Comparison of ENCODE assay signal across 8 mouse cellular contexts in the genomic region with DNA sequence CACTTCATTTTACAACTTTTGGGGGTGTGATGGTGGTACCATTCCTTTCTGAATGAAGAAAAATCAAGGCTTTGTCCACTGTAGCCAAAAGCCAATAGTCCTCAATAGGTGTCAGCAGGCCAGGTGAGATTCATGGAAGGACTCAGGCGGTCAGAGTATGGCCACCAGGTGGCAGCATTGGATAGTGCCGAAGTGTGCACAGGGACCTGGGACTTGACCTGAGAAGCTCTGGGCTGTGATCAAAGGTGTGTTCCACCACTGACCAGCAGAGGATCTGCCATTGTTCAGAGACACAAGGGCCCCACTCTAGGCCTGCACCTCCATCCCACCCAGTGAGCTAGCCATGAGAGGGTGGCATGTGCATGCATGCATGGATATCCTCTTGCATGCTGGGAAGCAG. TPM values are rescaled to one million over a fixed set of nuclear protein-coding genes. Genes with fewer than 3 reads are reported as not detected.
A peak's percentile ranks its signal among the peaks of the same experiment; 100 is the strongest.
DNase-seq lines count a peak whose midpoint lies in the region; ATAC-seq and TF ChIP-seq lines count a peak whose summit lies in the region.

No protein-coding gene starts in this region.

- TF ChIP-seq CTCF in bone marrow macrophage, adult 2 months (IDR thresholded peaks at IDR 0.05; ENCODE audit: low read depth, low read length): peak; percentile 76

- no peak overlapping the region for H3K4me3 ChIP-seq in bone marrow macrophage, adult 2 months (ENCODE audit: insufficient read depth, low read length)
- H3K4me3 ChIP-seq in limb, embryonic 11.5 days (ENCODE audit: low read depth, low read length): no peak overlapping the region

- intact Hi-C loops in heart, postnatal 25 days (cut with DNase I): loop anchor here (5.0 kb wide), 1 partner anchor 152 kb away; the partner anchor contains the start of gene Col1a1

- no peaks in the 10 kb centered on the region for H3K4me1 ChIP-seq in bone marrow macrophage, adult 2 months (ENCODE audit: control insufficient read depth, insufficient read depth, low read length)
- no peaks in the 10 kb centered on the region for H3K4me1 ChIP-seq in limb, embryonic 11.5 days (ENCODE audit: control insufficient read depth, insufficient read depth, low read length)

- 2% methylated on average over 2 of the region's 2 CpGs for WGBS in limb, embryonic 11.5 days

- DNase-seq in heart, adult 18-20 months: peak; percentile 22 to 74
- no peak for DNase-seq in heart, postnatal 25 days (ENCODE audit: low spot score)
- DNase-seq in kidney, adult 8-10 months: peak; percentile 67 to 84
- DNase-seq in limb, embryonic 11.5 days (ENCODE audit: low spot score): peak; percentile 82
- peak; percentile 40 for DNase-seq in ovary, postnatal 10 days (ENCODE audit: low spot score)
- peak; percentile 30 for DNase-seq in testis, postnatal 14 days (ENCODE audit: low spot score)

- H3K9ac ChIP-seq in limb, embryonic 11.5 days (ENCODE audit: low read length): no peak overlapping the region

- no peaks in the 10 kb centered on the region for H3K27me3 ChIP-seq in limb, embryonic 11.5 days (ENCODE audit: control insufficient read depth, insufficient read depth, low read length)

- H3K4me2 ChIP-seq in limb, embryonic 11.5 days (ENCODE audit: low read depth, severe bottlenecking): no peak overlapping the region

- TF ChIP-seq POLR2A in bone marrow macrophage, adult 2 months (IDR thresholded peaks at IDR 0.05; ENCODE audit: borderline replicate concordance, low read depth, low read length): no peak

- no peaks in the 10 kb centered on the region for H3K36me3 ChIP-seq in limb, embryonic 11.5 days (ENCODE audit: control insufficient read depth, insufficient read depth, low read length)

- 0 out of 2 replicates have a peak, but pooled peaks have one; percentile 64 for ATAC-seq in erythroid progenitor cell, adult 5-6 weeks (replicated peaks; ENCODE audit: low FRiP score, poor library complexity, severe bottlenecking)
- ATAC-seq in limb, embryonic 11.5 days (ENCODE audit: insufficient number of reproducible peaks, low FRiP score, low TSS enrichment, low read depth): no peak

- no peak overlapping the region for H3K27ac ChIP-seq in bone marrow macrophage, adult 2 months (ENCODE audit: insufficient read depth, low read depth, low read length)
- no peak overlapping the region for H3K27ac ChIP-seq in limb, embryonic 11.5 days (replicated peaks; ENCODE audit: low read depth, low read length)

- no peaks in the 10 kb centered on the region for H3K9me3 ChIP-seq in limb, embryonic 11.5 days (ENCODE audit: control insufficient read depth, low read length)

RNA-seq across cellular contexts. Expression of gene Tmem92, which starts 2.7 kb away (rescaled TPM):
- total RNA-seq in heart, adult 18-20 months (2021): not detected
- total RNA-seq in heart, postnatal 25 days (2021): not detected
- 0.28 TPM in 1 of 2 replicates, not detected in the other for polyA plus RNA-seq in bone marrow macrophage, adult 2 months (2012; ENCODE audit: insufficient read depth, insufficient read length, missing spikeins)
- not detected in 2 replicates for total RNA-seq in erythroid progenitor cell, adult 5-6 weeks (2015; ENCODE audit: low replicate concordance)
- not detected in 2 replicates for total RNA-seq in erythroid progenitor cell, adult 5-6 weeks (2017; ENCODE audit: low replicate concordance)
- not detected in 2 replicates for polyA plus RNA-seq in limb, embryonic 11.5 days (2014; fragmentation: Nextera tagmentation; extraction: Ambion mirVana)

RNA-seq across cellular contexts. Expression of gene Cdc34b, which starts 43.7 kb away (rescaled TPM):
- 1 to 10 TPM in 1 of 2 experiments, under 1 TPM in 1; 0.98 to 1.1 TPM for total RNA-seq in heart, adult 18-20 months (2021)
- under 1 TPM; 0.59 to 0.86 TPM for total RNA-seq in heart, postnatal 25 days (2021)
- not detected in 2 replicates for polyA plus RNA-seq in bone marrow macrophage, adult 2 months (2012; ENCODE audit: insufficient read depth, insufficient read length, missing spikeins)
- total RNA-seq in erythroid progenitor cell, adult 5-6 weeks (2015; ENCODE audit: low replicate concordance): not detected in 2 replicates
- total RNA-seq in erythroid progenitor cell, adult 5-6 weeks (2017; ENCODE audit: low replicate concordance): 0.15 TPM in 1 of 2 replicates, not detected in the other
- polyA plus RNA-seq in limb, embryonic 11.5 days (2014; fragmentation: Nextera tagmentation; extraction: Ambion mirVana): not detected in 2 replicates
